Mouse (Mus musculus) kidney, adult 18-20 months (tissue): ENCODE results near the gene Kctd20.

Experiments used
- DNase-seq: peaks from one replicate; pipeline ENCODE4 v3.0.0; 2021

Gene Kctd20

DNA sequence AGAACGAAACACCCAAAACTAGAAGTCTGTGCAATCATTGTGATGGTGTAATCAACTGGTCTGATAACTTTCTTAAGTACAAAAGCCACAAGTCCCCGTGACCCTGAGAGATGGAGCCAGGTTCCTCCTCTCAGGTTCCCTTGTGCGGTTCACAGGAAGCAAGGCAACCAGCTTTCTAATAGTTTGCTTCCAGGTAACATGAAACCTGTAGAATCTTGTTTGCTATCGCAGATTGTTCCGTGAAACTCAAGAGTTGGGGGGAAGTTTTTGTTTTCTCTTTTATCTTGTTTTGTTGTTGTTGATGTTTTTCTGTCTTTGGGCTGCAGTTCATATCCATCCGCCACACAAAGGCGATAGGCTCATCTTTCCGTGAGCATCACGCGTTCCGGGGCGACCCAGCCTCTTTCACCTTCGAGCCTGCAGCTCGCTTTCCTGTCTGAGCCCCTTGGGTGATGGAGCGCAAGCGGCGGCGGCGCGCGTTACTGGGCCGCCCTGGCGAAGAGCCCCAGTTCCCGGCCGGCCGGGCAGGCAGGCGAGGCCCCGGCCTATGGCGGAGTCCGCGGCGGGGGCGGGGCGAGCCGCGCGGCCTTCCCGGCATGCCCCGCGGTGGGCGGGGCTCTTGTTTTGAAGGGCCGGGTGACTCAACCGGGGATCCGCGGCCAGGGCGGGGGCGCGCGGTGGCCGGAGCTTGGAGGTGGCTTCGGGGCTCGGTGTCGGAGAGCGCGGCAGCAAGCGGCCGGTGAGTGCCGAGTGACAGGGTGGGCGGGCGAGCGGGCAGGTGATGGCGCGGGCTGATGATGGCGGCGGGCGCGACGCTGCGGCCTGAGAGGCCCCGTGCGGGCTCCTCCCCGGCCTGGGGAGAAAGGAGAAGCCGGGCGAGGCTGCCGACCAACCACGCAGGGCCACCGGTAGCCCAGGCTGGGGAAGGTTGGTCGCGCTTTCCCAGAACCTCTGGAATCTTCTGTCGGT, at the start of gene Kctd20:
Gene Kctd20 (plus strand): TSS at position 120 of the 969 bp plus-strand sequence.
- DNase-seq: peak; percentile 97

- peak; percentile 80 for DNase-seq
Observed at GRCm38 (mm10) chr17:28904546-28905376, 47.0 kb upstream of the Kctd20 start.

DNA sequence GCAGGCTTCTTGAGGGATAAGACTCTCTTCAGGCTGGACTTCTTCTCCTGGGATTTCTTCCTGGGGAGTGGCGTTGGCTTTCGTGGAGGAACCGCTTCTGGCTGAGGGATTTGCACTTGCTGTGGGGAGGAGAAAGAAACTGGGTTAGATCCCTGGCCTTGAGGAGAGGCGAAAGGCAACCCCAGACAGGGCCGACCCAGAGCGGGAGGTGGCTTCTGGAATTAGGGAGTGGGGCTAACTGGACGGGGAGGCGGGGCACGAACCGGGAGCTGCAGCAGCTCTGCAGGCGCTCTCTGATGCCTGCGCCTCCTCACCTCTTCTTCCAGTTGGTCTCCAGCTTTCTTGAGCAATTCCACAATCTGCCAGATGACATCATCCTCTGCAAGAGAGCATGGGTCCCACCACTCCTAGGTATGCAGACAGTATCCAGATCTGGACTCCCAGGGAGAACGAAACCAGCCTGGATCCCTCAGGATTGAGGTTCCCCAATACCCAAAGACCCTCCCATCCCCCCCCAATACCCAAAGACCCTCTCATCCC, 46.3 kb upstream of the Kctd20 start:
- no peak for DNase-seq

DNA sequence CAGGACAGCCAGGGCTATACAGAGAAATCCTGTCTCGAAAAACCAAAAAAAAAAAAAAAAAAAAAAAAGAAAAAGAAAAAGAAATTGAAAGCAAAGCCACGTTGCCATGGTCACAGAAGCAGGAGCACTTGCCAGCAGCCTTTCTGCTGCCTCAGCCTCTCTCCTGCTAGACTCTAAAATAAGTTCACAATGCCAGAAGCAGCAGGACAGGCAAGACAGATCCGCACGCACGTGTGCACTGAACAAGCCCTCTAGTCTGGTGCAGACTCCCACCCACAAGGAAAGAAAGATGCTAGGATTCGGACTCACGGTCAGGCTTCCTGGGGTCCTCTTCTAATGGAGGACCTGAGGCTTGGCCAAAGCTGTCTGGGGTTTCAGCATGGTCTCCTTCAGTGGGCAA, 43.8 kb upstream of the Kctd20 start:
- no peak for DNase-seq

DNA sequence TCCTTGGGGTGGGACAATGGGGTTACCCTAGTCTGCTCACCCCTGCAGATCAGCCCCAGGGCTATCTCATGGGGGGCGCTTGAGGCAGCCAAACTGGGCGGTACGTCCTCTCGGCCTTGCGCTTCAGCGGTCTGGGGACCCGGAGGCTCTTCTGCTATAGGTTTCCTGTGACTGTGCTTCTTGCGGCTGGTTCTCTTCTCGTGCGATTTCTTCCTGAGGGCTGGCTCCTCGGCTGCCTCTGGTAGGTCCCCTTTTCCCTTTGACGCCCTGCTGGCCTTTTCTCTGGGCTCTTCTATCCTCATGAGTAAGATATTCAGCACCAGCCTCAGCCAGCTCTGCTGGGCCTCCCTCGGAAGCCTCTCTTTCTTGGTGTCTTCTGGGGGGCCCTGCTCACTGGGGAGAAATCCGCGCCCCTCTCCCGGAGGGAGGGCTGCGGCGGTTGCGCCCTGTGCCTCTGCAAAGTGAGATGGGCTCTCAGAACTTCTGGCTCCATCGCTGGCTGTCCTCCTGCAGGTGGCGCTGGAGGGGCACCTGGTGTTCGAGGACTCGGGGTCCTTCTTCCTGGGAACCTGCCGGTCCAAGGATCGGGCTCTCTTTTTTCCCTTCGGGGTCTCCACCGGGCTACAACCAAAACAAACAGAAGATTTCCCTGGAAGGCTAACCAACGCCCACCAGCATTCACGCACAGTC, 42.4 kb upstream of the Kctd20 start:
- DNase-seq: peak; percentile 66

- DNase-seq: peak; percentile 35
Observed at GRCm38 (mm10) chr17:28910139-28910538, 41.6 kb upstream of the Kctd20 start.

DNA sequence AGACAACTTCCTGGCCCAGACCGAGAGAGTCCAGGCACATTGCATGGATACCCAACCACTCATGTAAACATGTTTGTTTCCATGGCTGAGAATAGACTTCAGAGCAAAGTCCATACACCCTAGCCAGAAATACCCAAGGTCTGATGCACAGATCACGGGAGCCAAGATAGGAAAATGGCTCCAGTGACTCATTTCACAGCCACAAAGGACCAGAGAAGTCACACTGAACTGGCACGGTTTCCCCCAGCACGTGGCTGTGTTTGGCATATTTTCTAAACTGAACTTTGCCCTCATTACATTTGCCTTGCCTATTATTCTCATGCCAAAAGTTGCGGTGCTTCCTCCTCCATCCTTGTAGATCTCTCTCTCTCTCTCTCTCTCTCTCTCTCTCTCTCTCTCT, 38.5 kb upstream of the Kctd20 start:
- DNase-seq: peak; percentile 75

- no peak for DNase-seq
Observed at GRCm38 (mm10) chr17:28913940-28914339, 37.8 kb upstream of the Kctd20 start.

DNA sequence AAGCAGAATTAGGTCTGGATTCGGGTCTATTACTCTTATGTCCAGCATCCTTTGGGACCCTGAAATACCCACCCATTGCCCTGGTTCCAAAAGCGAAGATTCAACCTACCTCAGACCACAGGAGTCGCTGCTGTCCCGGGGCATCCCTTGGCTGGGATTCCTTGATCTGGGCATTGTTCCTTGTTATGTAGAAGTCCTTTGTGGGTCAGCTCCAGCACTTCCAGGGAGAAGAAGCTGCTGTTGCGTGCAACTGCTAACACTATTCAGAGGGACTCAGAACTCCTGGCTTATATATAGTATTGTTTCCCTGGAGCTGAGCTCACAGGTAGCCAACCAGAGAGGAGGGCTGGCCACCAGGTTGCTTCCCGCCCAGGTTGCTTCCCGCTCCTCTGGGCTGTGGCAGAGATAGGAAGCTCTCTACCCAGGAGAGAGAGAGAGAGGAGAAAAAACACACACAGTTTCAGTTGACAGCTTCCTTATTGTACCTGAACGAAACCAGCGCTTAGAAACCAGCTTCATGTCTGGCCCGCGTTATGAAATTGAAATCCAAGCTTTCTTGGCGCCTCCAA, 36.6 kb upstream of the Kctd20 start, which contains the start of gene 4930539E08Rik:
Gene 4930539E08Rik (minus strand): TSS at position 265 of the 569 bp plus-strand sequence.
- DNase-seq: no peak

GRCm38 (mm10) chr17:28916520-28916919, 35.2 kb upstream of the Kctd20 start:
- DNase-seq: no peak

DNA sequence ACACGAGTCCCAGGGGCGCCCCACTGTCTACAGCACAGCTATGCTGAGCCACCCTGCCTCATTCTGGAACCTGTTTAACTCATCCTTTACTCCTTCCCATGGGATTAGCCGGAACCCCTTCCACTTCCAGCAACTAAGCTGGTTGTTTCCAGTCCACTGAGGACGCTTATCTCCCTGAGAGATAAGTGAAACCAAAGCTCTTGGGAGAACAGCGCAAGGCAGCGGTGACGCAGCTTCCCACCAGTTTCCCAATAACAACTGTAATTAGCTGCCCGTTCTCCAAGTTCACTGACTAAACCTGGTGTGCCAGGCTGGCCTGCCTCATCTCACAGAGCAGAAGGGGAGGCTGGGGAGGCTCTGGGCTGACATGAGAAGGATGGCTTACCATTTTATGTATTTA, 30.7 kb upstream of the Kctd20 start:
- DNase-seq: no peak

- DNase-seq: no peak
Observed at GRCm38 (mm10) chr17:28922096-28922495, 29.7 kb upstream of the Kctd20 start.

DNA sequence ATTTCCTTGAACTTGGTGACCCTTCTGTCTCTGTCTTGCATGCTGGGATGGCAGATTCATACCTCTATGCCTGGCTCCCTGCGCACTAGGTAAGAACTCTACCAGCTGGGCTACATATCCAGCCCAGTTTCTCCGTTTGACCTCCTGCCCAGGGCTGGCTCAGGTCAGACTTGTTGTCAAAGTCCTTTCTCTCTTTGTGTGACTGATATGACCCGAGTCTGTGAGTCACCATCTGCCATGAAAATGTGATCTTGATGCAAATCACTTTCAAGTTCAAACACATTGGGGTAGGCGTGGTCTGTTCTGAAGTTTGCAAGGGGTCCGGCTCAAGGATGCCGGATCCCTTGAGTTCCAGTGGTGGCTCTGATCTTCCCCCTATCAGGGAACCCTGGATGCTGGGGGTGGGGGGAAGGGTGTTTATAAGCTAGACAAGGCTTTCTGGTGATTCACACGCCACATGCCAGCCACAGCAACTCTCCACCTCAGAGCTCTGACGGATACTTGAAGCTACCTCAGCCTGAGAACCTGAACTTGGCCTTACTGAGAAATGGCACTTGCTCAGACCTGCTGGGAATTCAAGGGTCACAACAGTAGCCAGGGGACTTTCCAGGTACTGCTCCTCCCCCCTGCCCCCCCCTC, 26.7 kb upstream of the Kctd20 start:
- no peak for DNase-seq

DNA sequence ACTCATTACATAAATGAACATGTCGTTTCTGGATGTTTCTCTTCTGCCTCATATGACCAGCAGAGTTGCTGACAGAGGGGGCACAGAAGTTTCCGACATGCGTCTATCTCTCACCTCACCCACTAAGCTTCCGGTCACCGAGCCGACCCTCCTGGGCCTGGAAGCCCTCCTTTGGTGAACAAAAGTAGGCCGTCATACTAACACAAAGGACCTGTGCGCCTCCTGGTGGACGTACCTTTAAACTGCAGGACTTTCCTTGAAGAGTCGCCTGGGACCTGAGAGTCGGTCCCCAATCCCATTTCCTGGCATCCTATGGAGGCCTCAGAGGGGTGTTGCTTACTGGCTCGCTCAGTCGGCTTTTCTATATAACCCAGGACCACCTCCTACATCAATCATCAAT, 25.4 kb upstream of the Kctd20 start:
- DNase-seq: peak; percentile 86

DNA sequence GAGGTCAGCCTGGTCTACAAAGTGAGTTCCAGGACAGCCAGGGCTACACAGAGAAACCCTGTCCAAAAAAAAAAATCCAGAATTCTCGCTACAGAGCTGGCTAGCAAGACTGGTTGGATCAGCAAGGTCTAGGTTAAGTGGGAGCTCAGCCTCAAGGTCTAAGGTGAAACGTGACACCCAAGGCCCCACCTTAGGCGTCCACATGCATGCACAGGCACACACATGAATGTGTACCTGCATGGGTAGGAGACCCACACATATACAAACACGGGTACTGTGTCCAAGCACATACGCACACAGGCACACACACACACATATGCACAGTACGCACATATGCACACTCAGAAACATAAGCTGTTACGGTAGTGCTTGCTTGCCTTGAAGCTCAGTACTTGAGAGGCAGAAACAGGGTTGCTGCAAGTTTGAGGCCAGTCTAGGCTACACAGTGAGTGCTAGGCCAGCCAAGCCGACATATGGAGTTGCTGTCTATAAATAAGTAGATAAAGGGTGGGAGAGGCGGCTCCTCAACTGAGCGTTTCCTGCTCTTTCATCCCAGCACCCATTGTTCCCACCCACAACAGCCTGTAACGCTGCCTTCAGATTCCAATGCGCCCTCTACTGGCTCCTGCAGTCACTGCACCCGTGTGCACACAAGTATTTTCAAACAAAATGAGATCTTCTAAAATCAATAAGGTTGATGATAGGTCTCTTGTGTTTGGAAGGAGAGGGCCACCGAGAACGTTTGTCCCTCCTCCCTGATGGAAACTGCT, 24.7 kb upstream of the Kctd20 start:
- peak; percentile 65 for DNase-seq

- no peak for DNase-seq
Observed at GRCm38 (mm10) chr17:28928004-28928403, 23.7 kb upstream of the Kctd20 start.

DNA sequence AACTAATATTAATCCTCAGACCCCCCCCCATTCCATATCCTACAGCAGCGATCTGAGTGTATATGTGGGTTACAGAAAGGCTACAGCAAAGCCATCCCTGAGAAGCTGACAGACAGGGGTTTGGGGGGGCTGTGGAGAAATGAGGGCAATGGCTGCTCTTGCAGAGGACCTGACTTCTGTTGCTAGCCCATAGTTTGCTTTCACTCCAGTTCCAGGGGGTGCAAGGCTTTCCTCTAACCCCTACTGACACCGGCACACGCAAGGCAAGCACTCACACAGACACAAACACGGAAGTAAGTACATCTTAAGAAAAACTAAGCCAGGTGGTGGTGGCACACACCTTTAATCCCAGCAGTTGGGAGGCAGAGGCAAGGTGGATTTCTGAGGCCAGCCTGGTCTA, 22.4 kb upstream of the Kctd20 start:
- no peak for DNase-seq

DNA sequence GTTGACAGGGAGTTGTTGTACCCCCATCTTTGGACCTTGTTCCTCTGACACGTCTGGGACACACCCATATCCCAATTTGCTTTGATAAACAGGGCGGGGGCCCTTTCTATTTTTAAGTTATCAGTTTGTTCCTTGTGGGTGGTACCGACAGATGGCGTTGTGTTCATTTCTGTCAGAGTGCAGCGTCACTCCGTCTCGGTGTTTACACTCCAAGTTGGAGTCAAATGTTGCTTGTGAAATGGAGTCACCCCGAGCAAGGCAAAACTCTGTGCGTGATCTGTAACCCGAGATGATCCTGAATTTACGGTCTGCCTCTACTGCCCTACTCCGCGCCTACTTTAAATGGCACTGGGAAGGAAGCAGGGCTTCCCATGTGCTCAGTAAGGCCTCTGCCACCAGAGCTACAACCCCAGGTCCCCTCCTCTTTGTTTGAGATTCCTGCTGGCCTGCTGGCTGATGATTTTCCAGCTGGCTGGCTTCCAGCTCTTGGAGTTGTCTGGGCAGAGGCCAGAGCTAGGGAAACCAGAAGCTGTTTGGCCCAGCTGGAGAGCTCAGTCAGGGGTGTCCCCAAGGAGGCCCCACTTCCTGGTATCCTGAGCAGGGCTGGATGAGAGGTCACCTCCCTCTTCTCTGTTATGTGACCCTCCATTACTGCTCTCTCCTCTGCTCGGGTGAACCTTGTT, 21.2 kb upstream of the Kctd20 start:
- DNase-seq: peak; percentile 95

GRCm38 (mm10) chr17:28931436-28932211, 20.1 kb upstream of the Kctd20 start:
- DNase-seq: no peak

DNA sequence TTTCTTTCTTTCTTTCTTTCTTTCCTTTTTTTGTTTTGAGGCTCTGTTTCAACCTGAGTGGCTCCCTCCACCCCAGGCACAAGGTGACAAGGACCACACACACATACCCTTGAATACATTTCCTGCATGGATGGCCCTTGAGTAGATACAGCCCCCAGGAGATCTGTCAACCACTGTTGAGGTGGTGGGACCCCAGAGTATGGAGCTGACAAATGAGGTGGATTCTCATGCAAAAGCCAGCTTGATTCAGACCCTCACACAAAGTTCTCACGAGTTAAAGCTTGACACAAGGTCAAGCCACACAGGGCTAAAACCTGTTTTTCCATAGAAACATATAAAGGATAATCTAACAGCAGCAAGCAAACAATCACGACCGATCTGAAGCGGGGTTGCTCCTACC, 19.5 kb upstream of the Kctd20 start:
- DNase-seq: no peak
